Mouse (Mus musculus): ENCODE results near the gene Olfr763. TPM values are rescaled to one million over a fixed set of nuclear protein-coding genes. Genes with fewer than 3 reads are reported as not detected.

Gene Olfr763
- polyA plus RNA-seq (2011; ENCODE audit: insufficient read depth, insufficient read length, low replicate concordance, missing spikeins) = not detected in 2 replicates

DNA sequence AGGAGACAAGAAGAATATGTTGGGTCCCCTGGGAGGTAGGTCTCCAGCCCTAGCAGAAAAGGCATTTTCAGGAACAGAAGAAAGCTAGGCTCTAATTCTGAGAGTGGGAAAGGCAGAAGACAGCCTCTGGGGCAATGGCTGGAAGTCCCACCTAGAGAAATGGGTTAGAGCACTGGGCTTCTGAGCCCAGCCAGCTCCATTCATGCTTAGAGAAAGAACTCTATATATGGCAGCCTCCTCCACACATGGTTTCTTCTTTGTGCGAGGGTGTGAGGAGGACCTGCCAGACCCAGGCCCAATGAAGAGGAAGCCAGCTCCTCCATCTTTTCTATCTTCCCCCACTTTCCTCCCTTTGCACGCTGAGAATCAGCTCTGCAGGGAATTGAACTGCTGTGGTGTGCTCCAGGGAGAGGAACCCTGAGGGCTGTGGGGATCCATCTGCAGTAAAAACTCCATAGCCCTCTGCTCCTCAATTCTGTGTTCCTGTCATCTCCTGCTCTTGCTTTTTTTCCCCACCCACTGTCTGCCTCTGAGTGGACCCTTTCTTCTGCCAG, at the start of gene Olfr763:
TSS of gene Olfr763 (plus strand) at position 504 of the 554 bp plus-strand sequence.
- Histone ChIP-seq H3K4me1 (ENCODE audit: control insufficient read depth, insufficient read depth, low read length) (no peaks in the 10 kb centered on the region), H3K4me3 (replicated peaks; ENCODE audit: control insufficient read depth, low read depth, low read length) (no peak within 1 kb of the TSS), H3K27ac (ENCODE audit: control insufficient read depth, insufficient read depth, low read depth, low read length, poor library complexity) (no peak within 1 kb of the TSS)
- WGBS = 59% methylated on average over 2 of the region's 2 CpGs
- TF ChIP-seq CTCF (IDR thresholded peaks at IDR 0.05; ENCODE audit: control insufficient read depth, insufficient read depth, low read length) (no peak), POLR2A (IDR thresholded peaks at IDR 0.05; ENCODE audit: borderline replicate concordance, control insufficient read depth, low read depth, low read length) (no peak)

DNA sequence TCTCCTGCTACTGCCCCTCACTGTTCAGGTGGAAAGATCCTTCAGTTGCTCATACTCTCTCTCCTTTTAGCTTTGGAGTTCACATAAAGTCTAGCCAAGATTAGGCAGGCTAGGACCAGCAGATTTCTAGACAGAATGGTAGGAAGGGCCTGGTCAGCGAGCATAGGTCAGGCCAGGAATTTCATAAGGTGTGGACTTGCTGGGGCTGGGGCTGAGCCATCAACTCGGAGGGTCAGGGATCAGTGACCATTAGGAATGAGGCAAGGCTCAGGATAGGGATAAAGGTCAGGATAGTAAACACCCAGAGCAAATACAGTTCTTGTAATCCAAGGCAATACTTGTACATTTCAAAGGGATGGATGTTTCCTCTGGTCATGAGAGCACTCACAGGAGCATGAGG, 45.6 kb upstream of the Olfr763 start:
- H3K4me1 ChIP-seq (ENCODE audit: control insufficient read depth, insufficient read depth, low read length) = no peaks in the 10 kb centered on the region
- WGBS = 83% methylated on average over 2 of the region's 2 CpGs

DNA sequence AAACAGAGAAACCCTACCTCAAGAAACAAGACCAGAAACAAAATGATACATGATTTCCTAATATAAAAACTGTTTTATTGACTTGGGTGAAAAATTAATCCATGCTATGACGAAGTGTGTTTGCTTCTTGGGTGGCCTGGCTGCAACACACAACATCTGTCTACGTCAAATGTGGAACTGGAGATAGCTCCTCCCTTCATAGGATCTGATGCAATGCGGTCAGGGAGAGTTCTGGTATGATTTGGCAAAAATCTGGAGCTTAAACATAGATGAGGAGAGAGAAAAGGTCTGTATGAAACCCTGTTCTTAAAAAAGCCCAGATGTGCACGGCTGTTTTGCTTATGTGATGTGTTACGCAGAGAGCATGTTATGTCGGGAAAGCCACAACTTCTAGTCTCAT, 44.7 kb upstream of the Olfr763 start:
- H3K4me1 ChIP-seq (ENCODE audit: control insufficient read depth, insufficient read depth, low read length) = no peaks in the 10 kb centered on the region
- 32% methylated on average over 6 of the region's 6 CpGs for WGBS
- no peak overlapping the region for H3K4me3 ChIP-seq (replicated peaks; ENCODE audit: control insufficient read depth, low read depth, low read length)
- TF ChIP-seq POLR2A (IDR thresholded peaks at IDR 0.05; ENCODE audit: borderline replicate concordance, control insufficient read depth, low read depth, low read length) (no peak), CTCF (IDR thresholded peaks at IDR 0.05; ENCODE audit: control insufficient read depth, insufficient read depth, low read length) (no peak)
- H3K27ac ChIP-seq (ENCODE audit: control insufficient read depth, insufficient read depth, low read depth, low read length, poor library complexity) = no peak overlapping the region

More for the DNA sequence above, 45.6 kb upstream of the Olfr763 start:
- H3K4me3 ChIP-seq (replicated peaks; ENCODE audit: control insufficient read depth, low read depth, low read length) = no peak overlapping the region
- TF ChIP-seq CTCF (IDR thresholded peaks at IDR 0.05; ENCODE audit: control insufficient read depth, insufficient read depth, low read length) (no peak), POLR2A (IDR thresholded peaks at IDR 0.05; ENCODE audit: borderline replicate concordance, control insufficient read depth, low read depth, low read length) (no peak)
- no peak overlapping the region for H3K27ac ChIP-seq (ENCODE audit: control insufficient read depth, insufficient read depth, low read depth, low read length, poor library complexity)

DNA sequence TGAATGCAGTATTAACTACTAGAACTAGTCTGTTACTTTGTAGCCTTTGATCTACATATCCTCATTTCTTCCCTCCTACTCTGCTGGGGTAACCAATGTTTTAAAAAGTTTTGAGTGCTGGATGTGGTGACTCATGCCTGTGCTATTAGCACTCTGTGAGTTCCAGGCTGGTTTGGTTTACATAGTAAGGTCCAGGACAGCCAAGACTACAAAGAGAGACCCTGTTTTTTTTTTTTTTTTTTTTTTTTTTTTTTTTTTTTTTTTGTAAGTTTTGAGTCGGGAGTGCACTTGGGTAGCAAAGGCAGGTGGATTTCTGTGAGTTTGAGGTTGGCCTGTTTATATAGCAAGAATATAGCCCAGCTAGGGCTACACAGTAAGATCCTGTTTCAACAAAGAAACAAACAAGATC, 42.2 kb upstream of the Olfr763 start:
- TF ChIP-seq POLR2A (IDR thresholded peaks at IDR 0.05; ENCODE audit: borderline replicate concordance, control insufficient read depth, low read depth, low read length) (no peak), CTCF (IDR thresholded peaks at IDR 0.05; ENCODE audit: control insufficient read depth, insufficient read depth, low read length) (no peak)
- 64% methylated on average over 1 of the region's 1 CpGs for WGBS
- Histone ChIP-seq H3K27ac (ENCODE audit: control insufficient read depth, insufficient read depth, low read depth, low read length, poor library complexity) (no peak overlapping the region), H3K4me1 (ENCODE audit: control insufficient read depth, insufficient read depth, low read length) (no peaks in the 10 kb centered on the region), H3K4me3 (replicated peaks; ENCODE audit: control insufficient read depth, low read depth, low read length) (no peak overlapping the region)

DNA sequence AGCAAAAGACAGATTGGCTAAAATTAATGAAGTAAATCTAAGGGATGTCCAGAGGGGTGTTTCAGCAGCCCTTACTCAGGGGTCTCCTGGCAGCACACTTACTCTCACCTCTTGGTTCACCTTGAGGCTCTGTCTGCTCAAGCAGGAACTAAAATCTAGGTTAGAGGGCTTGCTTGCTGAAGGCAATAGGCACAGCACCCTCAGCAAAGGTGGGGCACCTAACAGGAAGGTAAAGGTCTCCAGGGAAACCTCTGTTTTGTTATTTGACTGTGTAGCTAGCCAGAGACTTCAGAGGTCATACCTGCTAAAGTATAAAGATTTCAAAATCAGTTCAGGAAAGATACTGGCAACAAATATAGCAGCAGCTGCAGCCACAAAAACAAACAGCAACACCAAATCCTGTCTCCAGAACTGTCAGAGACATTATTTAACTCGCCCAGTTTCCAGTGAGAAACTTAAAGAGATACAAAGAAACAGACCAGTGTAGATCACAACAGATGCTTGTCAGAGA, 39.8 kb upstream of the Olfr763 start:
- Histone ChIP-seq H3K4me1 (ENCODE audit: control insufficient read depth, insufficient read depth, low read length) (no peaks in the 10 kb centered on the region), H3K4me3 (replicated peaks; ENCODE audit: control insufficient read depth, low read depth, low read length) (no peak overlapping the region), H3K27ac (ENCODE audit: control insufficient read depth, insufficient read depth, low read depth, low read length, poor library complexity) (no peak overlapping the region)
- TF ChIP-seq CTCF (IDR thresholded peaks at IDR 0.05; ENCODE audit: control insufficient read depth, insufficient read depth, low read length) (no peak), POLR2A (IDR thresholded peaks at IDR 0.05; ENCODE audit: borderline replicate concordance, control insufficient read depth, low read depth, low read length) (no peak)
- 46% methylated on average over 1 of the region's 1 CpGs for WGBS

DNA sequence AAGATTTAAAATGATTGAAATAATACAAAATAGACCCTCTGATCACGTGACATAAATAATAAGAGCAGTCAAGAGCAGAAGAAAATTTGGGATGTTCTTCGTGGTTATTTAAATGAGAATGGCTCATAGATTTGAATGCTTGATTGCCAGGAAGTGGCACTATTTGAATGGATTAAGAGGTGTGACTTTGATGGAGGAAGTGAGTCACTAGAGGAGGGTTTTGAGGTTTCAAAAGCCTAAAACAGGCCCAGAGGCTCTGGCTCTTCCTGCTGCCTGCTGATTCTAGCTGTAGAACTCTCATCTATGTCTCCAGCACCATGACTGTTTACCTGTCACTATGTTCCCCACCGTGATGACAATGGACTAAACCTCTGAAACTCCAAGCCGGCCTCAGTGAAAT, 37.8 kb upstream of the Olfr763 start:
- H3K27ac ChIP-seq (ENCODE audit: control insufficient read depth, insufficient read depth, low read depth, low read length, poor library complexity) = no peak overlapping the region
- no peaks in the 10 kb centered on the region for H3K4me1 ChIP-seq (ENCODE audit: control insufficient read depth, insufficient read depth, low read length)
- WGBS = 79% methylated on average over 4 of the region's 4 CpGs
- no peak overlapping the region for H3K4me3 ChIP-seq (replicated peaks; ENCODE audit: control insufficient read depth, low read depth, low read length)
- no peak for TF ChIP-seq CTCF (IDR thresholded peaks at IDR 0.05; ENCODE audit: control insufficient read depth, insufficient read depth, low read length)
- TF ChIP-seq POLR2A (IDR thresholded peaks at IDR 0.05; ENCODE audit: borderline replicate concordance, control insufficient read depth, low read depth, low read length) = no peak

DNA sequence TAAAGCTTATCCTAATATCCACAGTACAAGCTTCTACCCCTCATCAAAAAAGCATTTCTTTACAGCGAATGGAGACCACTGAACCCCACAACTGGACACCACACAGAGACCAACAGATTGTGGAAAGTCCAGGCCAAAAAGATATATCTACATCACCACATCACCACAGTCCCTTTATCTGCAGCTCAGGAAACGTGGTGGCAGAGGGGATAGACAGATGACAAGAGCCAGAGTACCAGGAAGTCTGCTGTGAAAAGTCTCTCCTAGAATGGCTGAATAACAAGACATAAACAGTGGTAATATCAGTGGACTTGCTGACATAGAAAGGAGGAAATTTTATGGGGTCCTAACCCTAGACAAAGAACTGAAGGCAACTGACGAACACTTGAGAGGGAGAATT, 34.2 kb upstream of the Olfr763 start:
- WGBS = 50% methylated on average over 3 of the region's 3 CpGs
- H3K4me1 ChIP-seq (ENCODE audit: control insufficient read depth, insufficient read depth, low read length) = no peaks in the 10 kb centered on the region
- no peak for TF ChIP-seq CTCF (IDR thresholded peaks at IDR 0.05; ENCODE audit: control insufficient read depth, insufficient read depth, low read length)
- TF ChIP-seq POLR2A (IDR thresholded peaks at IDR 0.05; ENCODE audit: borderline replicate concordance, control insufficient read depth, low read depth, low read length) = no peak
- no peak overlapping the region for H3K4me3 ChIP-seq (replicated peaks; ENCODE audit: control insufficient read depth, low read depth, low read length)
- H3K27ac ChIP-seq (ENCODE audit: control insufficient read depth, insufficient read depth, low read depth, low read length, poor library complexity) = no peak overlapping the region

DNA sequence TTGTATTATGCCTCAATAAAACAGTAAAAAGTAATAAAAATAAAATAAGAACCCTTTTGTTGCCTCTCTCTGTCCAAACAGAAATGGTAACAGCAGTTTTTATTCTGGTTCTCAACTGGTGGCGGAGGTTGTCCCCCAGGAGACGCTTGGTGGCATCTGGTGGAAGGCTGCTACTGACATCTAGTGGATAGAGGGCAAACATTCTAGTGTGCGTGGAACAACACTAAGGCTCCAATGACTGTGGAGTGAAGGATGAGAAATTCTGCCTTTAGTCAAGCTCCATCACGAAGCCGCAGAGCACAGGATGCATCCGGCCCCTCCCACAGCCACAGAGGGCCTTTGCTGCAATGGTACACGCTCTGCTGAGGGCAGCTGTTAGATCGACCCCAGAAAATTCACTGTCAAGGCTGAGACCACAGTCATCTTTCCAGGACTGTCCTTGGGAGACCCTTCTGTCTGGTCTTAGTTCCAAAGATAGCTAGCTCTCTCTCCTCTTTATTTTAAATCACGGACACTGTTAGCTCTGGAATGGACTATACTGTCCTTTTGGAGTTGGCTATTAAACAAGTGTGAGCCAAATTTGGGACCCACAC, 33.0 kb upstream of the Olfr763 start:
- TF ChIP-seq CTCF (IDR thresholded peaks at IDR 0.05; ENCODE audit: control insufficient read depth, insufficient read depth, low read length) (peak; percentile 62), POLR2A (IDR thresholded peaks at IDR 0.05; ENCODE audit: borderline replicate concordance, control insufficient read depth, low read depth, low read length) (no peak)
- WGBS = 15% methylated on average over 9 of the region's 9 CpGs
- Histone ChIP-seq H3K27ac (ENCODE audit: control insufficient read depth, insufficient read depth, low read depth, low read length, poor library complexity) (no peak overlapping the region), H3K4me3 (replicated peaks; ENCODE audit: control insufficient read depth, low read depth, low read length) (no peak overlapping the region), H3K4me1 (ENCODE audit: control insufficient read depth, insufficient read depth, low read length) (no peaks in the 10 kb centered on the region)

Data from bone marrow, adult 2 months (tissue).